Mouse (Mus musculus): Measurements from ENCODE around the gene Lefty1.
"Not testable (repeated sequence)": the region's sequence is repeated elsewhere in the genome, so short reads cannot be mapped to it uniquely, and the experiment has no call there.

The Lefty1 gene

GRCm38 (mm10) chr1:180952808-180953207 lies 18.0 kb downstream of the Lefty1 start:
- no peak for DNase-seq (ENCODE audit: low read depth, low spot score)

DNA sequence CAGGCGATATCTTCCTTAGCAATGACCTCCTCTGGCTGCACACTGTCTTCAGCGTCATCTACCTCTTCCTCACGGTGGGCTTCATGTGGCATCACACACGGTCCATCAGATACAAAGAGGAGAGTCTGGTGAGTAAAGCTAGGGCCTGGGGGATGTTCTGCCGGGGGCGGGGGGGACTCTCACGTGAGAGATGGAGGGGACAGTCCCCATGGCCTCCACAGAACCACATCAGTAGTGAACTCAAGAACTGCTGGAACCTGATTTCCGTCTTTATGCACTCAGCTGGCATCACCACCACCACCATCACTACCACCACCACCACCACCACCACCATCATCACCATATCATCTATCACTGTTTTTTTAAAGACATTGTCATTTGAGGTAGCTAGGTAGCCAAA lies 21.6 kb downstream of the Lefty1 start:
- no peak for DNase-seq (ENCODE audit: low read depth, low spot score)

GRCm38 (mm10) chr1:180956973-180957381 lies 22.2 kb downstream of the Lefty1 start:
- no peak for DNase-seq (ENCODE audit: low read depth, low spot score)

- no peak for DNase-seq (ENCODE audit: low read depth, low spot score)
Observed at GRCm38 (mm10) chr1:180957989-180958388, 23.2 kb downstream of the Lefty1 start.

GRCm38 (mm10) chr1:180958797-180959196 lies 24.0 kb downstream of the Lefty1 start:
- DNase-seq (ENCODE audit: low read depth, low spot score), result no peak

DNA sequence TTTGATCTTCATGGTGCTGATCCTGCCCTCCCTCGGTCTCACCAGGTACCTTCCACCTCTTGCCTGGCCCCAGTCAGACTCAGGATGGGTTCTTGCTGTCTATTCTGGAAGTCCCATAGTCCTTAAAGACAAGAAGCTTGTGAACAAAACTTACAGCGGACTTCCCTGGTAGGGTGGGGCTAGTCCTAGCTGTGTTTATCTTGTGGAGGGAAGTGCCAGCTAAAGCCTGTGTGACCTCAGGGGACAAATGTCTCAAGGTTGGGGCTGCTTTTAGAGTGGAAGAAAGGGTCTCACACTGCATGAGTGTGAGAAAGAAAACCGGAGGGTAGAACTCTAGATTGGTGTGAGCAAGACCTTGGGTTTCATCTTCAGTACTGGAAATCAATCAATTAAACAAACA lies 31.0 kb downstream of the Lefty1 start:
- DNase-seq (ENCODE audit: low read depth, low spot score), result no peak

DNA sequence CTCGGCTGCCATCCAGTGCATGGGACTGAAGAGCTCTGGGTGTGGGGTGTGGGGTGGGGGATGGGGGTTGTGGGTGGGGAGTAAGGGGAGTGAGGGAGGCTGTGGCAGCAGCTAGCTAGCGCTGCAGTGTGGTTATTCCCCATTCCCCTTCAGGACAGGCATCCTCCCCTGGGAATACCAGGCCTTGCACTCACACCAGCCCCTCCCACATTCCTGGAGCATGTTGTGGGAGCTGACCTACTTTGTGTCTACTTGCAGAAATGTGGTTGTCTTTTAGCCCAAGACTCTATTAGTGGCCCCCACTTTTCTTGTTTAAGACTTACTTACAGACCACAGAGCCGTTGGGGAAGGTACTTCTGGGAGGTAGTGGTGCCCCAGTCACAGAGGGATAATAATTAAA lies 31.7 kb downstream of the Lefty1 start:
- DNase-seq (ENCODE audit: low read depth, low spot score), result no peak

- no peak for DNase-seq (ENCODE audit: low read depth, low spot score)
Observed at GRCm38 (mm10) chr1:180967261-180967660, 32.4 kb downstream of the Lefty1 start.

- no peak for DNase-seq (ENCODE audit: low read depth, low spot score)
Observed at GRCm38 (mm10) chr1:180972941-180973340, 38.1 kb downstream of the Lefty1 start.

DNA sequence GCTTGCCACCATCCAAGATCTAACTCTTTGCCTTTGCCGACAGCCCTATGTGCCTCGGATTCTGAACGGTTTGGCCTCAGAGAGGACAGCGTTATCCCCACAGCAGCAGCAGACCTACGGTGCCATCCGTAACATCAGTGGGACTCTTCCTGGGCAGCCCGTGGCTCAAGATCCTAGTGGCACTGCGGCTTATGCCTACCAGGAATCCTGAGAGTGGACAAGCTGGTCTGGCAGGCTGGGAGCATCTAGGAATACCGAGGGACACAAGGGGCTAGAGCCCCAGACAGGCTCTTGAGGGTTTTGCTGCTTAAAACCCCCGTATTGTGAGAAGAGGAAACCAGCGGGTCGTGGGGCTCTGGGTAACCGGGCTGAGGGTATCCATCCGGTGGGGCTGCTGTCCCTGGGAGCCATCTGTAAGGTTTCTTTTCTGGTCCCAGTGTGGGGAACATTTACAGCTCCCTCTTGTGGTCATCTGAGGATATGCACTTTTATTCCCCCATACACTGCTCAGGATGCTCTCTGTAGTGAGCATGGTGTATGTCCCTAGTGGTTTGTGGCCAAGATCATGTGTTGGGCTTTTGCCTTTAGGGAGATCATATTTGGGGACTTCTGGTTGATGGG lies 39.4 kb downstream of the Lefty1 start:
- DNase-seq (ENCODE audit: low read depth, low spot score), result peak; percentile 78

GRCm38 (mm10) chr1:180976110-180976679 lies 41.4 kb downstream of the Lefty1 start:
- peak; percentile 39 for DNase-seq (ENCODE audit: low read depth, low spot score)

GRCm38 (mm10) chr1:180979484-180980251 lies 44.8 kb downstream of the Lefty1 start:
- no peak for DNase-seq (ENCODE audit: low read depth, low spot score)

- DNase-seq (ENCODE audit: low read depth, low spot score), result no peak
Observed at GRCm38 (mm10) chr1:180980464-180980863, 45.6 kb downstream of the Lefty1 start.

DNA sequence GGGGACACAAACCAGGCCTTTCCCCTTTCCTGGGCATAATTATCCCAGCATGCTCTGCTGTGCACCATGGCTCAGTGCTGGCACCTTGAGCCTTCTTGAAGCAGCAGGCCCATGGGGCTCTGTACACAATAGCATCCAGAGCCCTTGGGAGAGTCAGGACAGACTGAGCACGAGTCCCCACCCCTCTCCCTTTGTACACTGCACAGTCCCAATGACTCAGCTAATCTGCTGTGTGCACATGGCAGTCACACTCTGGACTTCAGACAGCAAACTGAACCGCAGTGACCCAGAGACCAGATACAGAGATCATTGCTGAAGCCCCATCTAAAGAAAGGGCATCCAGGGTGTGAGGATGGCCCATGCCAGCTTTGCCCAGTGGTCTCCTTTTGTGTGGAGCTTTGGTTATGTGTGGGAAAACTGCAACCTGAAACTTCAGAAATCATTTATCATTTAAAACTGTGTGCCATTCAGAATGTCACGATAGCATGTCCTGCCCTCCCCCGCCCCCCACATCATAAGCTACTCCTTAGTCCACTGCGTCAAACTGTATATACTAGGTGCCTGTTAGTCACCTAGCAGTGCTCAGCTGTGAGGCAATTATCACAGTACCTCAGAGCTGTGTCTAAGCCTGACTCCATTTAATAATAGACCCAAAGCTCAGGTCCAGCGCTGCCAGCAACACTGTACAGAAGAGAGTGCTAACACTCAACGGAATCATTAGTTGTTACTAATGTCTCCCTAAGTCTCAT lies 46.6 kb downstream of the Lefty1 start:
- DNase-seq (ENCODE audit: low read depth, low spot score), result not testable (repeated sequence)

DNA sequence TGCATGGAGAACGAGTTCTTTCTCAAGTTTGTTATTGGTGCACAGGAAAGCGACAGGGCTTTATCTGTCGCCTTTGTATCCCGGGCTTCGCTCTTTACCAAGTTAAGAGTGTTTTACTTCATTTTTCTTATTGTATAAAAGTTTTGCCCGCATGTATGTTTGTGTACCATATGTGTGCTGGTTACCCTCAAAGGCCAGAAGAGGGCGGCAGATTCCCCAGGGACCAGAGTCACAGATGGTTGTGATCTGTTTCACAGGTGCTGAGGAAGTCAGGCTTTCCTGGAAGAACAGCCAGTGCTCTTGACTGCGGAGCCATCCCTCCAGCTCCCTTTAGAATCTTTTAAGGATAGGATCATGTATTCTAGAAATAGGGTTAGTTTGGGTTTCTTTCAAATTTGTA lies 51.9 kb downstream of the Lefty1 start:
- no peak for DNase-seq (ENCODE audit: low read depth, low spot score)

GRCm38 (mm10) chr1:180987759-180988158 lies 52.9 kb downstream of the Lefty1 start:
- peak; percentile 69 for DNase-seq (ENCODE audit: low read depth, low spot score)

All from forelimb bud, embryonic 11.5 days (tissue).